Mouse (Mus musculus) liver, embryonic 14.5 days (tissue): ENCODE measurements around the gene Dync2li1. TPM values are rescaled to one million over a fixed set of nuclear protein-coding genes. Genes with fewer than 3 reads are reported as not detected.

Experiments
- ATAC-seq: fragments of 200-750 bp; cut with Nextera tagmentation; 2 replicates; pipeline ENCODE4 v1.8.0; 2017; ENCODE audit warnings: moderate number of reproducible peaks, mild to moderate bottlenecking, moderate library complexity; ENCODE audit not compliant: insufficient read depth
- DNase-seq, 3 experiments: peaks; one replicate each; pipeline ENCODE4 v3.0.0-alpha.2; 2012 to 2013; ENCODE audit warnings: low read depth in 3 of 3, low spot score in 3 of 3
- H3K27ac ChIP-seq: fragments of 300-500 bp; sonication (generic); 2 replicates; pipeline ENCODE4 v1.5.1; 2014; ENCODE audit warnings: moderate library complexity, mild to moderate bottlenecking, control low read depth, inconsistent platforms
- H3K27me3 ChIP-seq: fragments of 300-500 bp; sonication (generic); 2 replicates; pipeline ENCODE4 v1.6.1; 2014; ENCODE audit warnings: mild to moderate bottlenecking, low read length, moderate library complexity; ENCODE audit not compliant: control insufficient read depth, insufficient read depth
- H3K36me3 ChIP-seq: fragments of 300-500 bp; sonication (generic); replicated peaks from 2 replicates; pipeline ENCODE4 v1.6.1; 2014; ENCODE audit warnings: low read depth; ENCODE audit not compliant: control insufficient read depth, insufficient read depth
- H3K4me1 ChIP-seq, 2 experiments: fragments of 200-500 bp in 1 of 2; fragments of 300-500 bp in 1 of 2; sonication (generic) in 1 of 2; replicated peaks; 2 replicates each; pipeline ENCODE4 v1.6.1; 2012 to 2014; ENCODE audit warnings: antibody characterized with exemption in 1 of 2, inconsistent platforms in 1 of 2, low read length in 1 of 2; ENCODE audit not compliant: control insufficient read depth in 2 of 2, insufficient read depth in 2 of 2
- H3K4me2 ChIP-seq: fragments of 300-500 bp; sonication (generic); 2 replicates; pipeline ENCODE4 v1.6.1; 2014; ENCODE audit warnings: low read depth, mild to moderate bottlenecking, control low read depth, moderate library complexity
- H3K4me3 ChIP-seq, 2 experiments: fragments of 200-500 bp in 1 of 2; fragments of 300-500 bp in 1 of 2; sonication (generic) in 1 of 2; 2 replicates each; pipeline ENCODE4 v1.5.1; 2012 to 2014; ENCODE audit warnings: low read depth in 2 of 2, low read length in 2 of 2, mild to moderate bottlenecking in 2 of 2, control low read depth in 1 of 2, inconsistent platforms in 1 of 2, moderate library complexity in 1 of 2; ENCODE audit not compliant: insufficient read depth in 1 of 2
- H3K9ac ChIP-seq: fragments of 300-500 bp; sonication (generic); replicated peaks from 2 replicates; pipeline ENCODE4 v1.6.1; 2014; ENCODE audit warnings: mild to moderate bottlenecking, control low read depth, moderate library complexity
- H3K9me3 ChIP-seq: fragments of 300-500 bp; sonication (generic); 2 replicates; pipeline ENCODE4 v1.6.1; 2016; ENCODE audit warnings: low read length, mixed read lengths; ENCODE audit not compliant: control insufficient read depth
- CTCF ChIP-seq: IDR thresholded peaks from 2 replicates; pipeline ENCODE4 v1.5.1; 2016; ENCODE audit warnings: antibody characterized with exemption, low read depth, control low read depth
- EP300 ChIP-seq: IDR thresholded peaks from 2 replicates; pipeline ENCODE4 v1.6.1; 2016; ENCODE audit warnings: antibody characterized with exemption, low read depth
- WGBS: fragments of 180-500 bp; shearing (Covaris S2); extraction: QIAGEN DNeasy Blood & Tissue Kit; methylation state at CpG from one replicate; pipeline ENCODE4 v1.1.7; 2014; ENCODE audit not compliant: insufficient replicate concordance; 5-methylcytosine and 5-hydroxymethylcytosine counted together
- polyA plus RNA-seq, 2 experiments: library from polyadenylated mRNA; depleted of rRNA in 1 of 2; stranded (reverse) in 1 of 2; unstranded in 1 of 2; fragments of >200 nt; fragmentation: Nextera tagmentation in 1 of 2; extraction: Ambion mirVana in 1 of 2; gene quantifications; 2 replicates each; pipeline versions ENCODE4 v1.2.1 to v1.2.3; 2012 to 2014

Dync2li1 gene
- polyA plus RNA-seq, 2 experiments, result 1.1 to 1.8 TPM

DNA sequence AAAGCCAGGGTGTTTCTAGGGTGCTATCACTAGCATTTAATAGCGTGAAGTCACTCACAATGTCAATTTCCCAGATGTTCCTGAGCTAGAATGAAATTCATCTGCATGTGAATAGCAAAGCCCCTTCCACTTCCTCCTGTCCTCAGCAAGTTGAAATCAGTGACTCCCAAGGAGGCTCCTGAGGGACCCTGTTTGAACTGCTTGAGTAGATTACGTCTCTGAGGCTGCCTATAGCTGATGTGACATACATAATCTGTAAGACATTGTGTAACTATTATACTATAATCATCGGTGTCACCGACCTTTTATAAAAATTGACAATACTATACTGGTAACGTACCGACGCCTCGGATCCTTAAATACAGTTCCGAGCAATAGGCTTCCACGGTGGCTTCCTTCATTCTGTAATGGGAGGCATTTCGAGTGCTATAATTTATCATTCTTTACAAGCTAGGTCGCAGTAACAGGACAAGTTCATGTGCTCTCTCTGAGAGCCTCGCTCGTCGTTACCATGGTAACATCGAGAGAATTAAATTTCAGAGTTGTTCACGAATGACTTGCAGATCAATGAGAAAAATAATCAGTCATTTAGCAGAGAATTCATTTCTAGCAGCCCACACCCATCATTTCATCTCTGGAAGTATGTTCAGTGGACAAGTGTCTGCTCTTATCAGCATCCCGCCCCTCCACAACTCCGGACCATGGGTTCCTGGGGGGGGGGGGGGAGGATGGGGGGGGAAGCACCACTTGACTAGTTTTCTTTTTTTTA is 30.5 kb downstream of the Dync2li1 start:
- 72% methylated on average over 19 of the region's 19 CpGs for whole genome bisulfite sequencing

DNA sequence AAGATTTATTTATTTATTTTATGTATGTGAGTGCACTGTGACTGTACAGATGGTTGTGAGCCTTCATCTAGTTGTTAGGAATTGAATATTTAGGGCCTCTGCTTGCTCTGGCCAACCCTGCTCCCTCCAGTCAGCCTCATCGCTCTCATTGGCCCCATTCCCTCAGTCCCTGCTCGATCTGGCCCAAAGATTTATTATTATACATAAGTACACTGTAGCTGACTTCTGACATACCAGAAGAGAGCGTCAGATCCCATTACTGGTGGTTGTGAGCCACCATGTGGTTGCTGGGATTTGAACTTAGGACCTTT is 31.1 kb downstream of the Dync2li1 start:
- Histone ChIP-seq H3K9ac (no peak overlapping the region), H3K27me3 (no peaks in the 10 kb centered on the region), H3K9me3 (no peaks in the 10 kb centered on the region), H3K27ac (no peak overlapping the region), H3K36me3 (no peaks in the 10 kb centered on the region), H3K4me3 (no peak overlapping the region), H3K4me2 (no peak overlapping the region), H3K4me1 (no peaks in the 10 kb centered on the region)
- 78% methylated on average over 3 of the region's 3 CpGs for WGBS
- TF ChIP-seq CTCF (no peak), EP300 (no peak)
- no peak for DNase-seq
- ATAC-seq, result no peak

More for the DNA sequence above, 30.5 kb downstream of the Dync2li1 start:
- Histone ChIP-seq H3K36me3 (no peaks in the 10 kb centered on the region), H3K4me3 (no peak overlapping the region), H3K27ac (no peak overlapping the region), H3K27me3 (no peaks in the 10 kb centered on the region), H3K9me3 (no peaks in the 10 kb centered on the region), H3K9ac (no peak overlapping the region), H3K4me2 (no peak overlapping the region), H3K4me1 (no peaks in the 10 kb centered on the region)
- DNase-seq (no peak), ATAC-seq (no peak)
- TF ChIP-seq EP300 (no peak), CTCF (no peak)

GRCm38 (mm10) chr17:84657782-84658181 is 31.5 kb downstream of the Dync2li1 start:
- H3K27ac ChIP-seq, result no peak overlapping the region
- H3K9me3 ChIP-seq, result no peaks in the 10 kb centered on the region
- no peaks in the 10 kb centered on the region for H3K27me3 ChIP-seq
- DNase-seq (no peak), ATAC-seq (no peak)
- H3K4me2 ChIP-seq, result no peak overlapping the region
- no peaks in the 10 kb centered on the region for H3K4me1 ChIP-seq
- WGBS, result 68% methylated on average over 7 of the region's 7 CpGs
- H3K4me3 ChIP-seq, result no peak overlapping the region
- no peaks in the 10 kb centered on the region for H3K36me3 ChIP-seq
- no peak overlapping the region for H3K9ac ChIP-seq
- no peak for TF ChIP-seq EP300
- TF ChIP-seq CTCF, result no peak

- Histone ChIP-seq H3K4me3 (no peak overlapping the region), H3K4me2 (no peak overlapping the region), H3K4me1 (no peaks in the 10 kb centered on the region), H3K27me3 (no peaks in the 10 kb centered on the region), H3K9me3 (no peaks in the 10 kb centered on the region), H3K36me3 (no peaks in the 10 kb centered on the region), H3K27ac (no peak overlapping the region), H3K9ac (no peak overlapping the region)
- whole genome bisulfite sequencing, result 52% methylated on average over 5 of the region's 5 CpGs
- no peak for TF ChIP-seq EP300
- no peak for TF ChIP-seq CTCF
- no peak for DNase-seq
- no peak for ATAC-seq
Measured at GRCm38 (mm10) chr17:84658195-84658594, 31.9 kb downstream of the Dync2li1 start.

DNA sequence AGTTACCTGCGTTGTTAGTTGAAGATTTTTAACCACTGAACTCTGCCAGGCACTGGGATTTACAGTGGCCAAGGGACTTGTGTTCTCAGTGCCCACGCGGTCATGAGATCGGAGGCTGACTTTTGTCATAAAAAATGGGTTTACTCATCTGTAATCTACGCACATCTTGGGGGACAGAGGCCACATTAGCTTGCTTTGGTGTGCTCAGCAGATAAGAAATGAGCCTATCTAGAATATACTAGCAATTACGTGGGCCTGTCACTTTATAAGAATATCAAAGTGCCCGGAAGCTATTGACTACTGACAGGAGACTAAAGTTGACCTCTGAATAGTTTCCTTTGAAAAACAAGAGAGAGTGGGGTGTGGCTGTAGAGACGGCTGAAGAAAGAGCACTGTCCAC is 32.7 kb downstream of the Dync2li1 start:
- Histone ChIP-seq H3K36me3 (no peaks in the 10 kb centered on the region), H3K4me1 (no peaks in the 10 kb centered on the region), H3K4me3 (no peak overlapping the region), H3K9me3 (no peaks in the 10 kb centered on the region), H3K27ac (no peak overlapping the region), H3K4me2 (no peak overlapping the region), H3K27me3 (no peaks in the 10 kb centered on the region), H3K9ac (no peak overlapping the region)
- TF ChIP-seq EP300 (no peak), CTCF (no peak)
- DNase-seq (no peak), ATAC-seq (no peak)
- WGBS, result 63% methylated on average over 8 of the region's 8 CpGs
